Mouse (Mus musculus) layer of hippocampus, adult 11-12 months (tissue): ENCODE results near the gene Itpkb.
"Not testable (repeated sequence)": the region's sequence is repeated elsewhere in the genome, so short reads cannot be mapped to it uniquely, and the experiment has no call there.

Experiments
- DNase-seq: peaks from one replicate; pipeline ENCODE4 v3.0.0; 2022; ENCODE audit warnings: low spot score

The Itpkb gene

GRCm38 (mm10) chr1:180367626-180368025 is 37.3 kb downstream of the Itpkb start:
- no peak for DNase-seq

- no peak for DNase-seq
Observed at GRCm38 (mm10) chr1:180368112-180368511, 37.8 kb downstream of the Itpkb start.

GRCm38 (mm10) chr1:180368646-180369045 is 38.4 kb downstream of the Itpkb start:
- no peak for DNase-seq

GRCm38 (mm10) chr1:180370858-180371652 is 40.8 kb downstream of the Itpkb start:
- DNase-seq = no peak

GRCm38 (mm10) chr1:180372258-180372657 is 42.0 kb downstream of the Itpkb start:
- DNase-seq = not testable (repeated sequence)

- no peak for DNase-seq
Observed at GRCm38 (mm10) chr1:180376598-180376997, 46.3 kb downstream of the Itpkb start.

- DNase-seq = no peak
Observed at GRCm38 (mm10) chr1:180379559-180379958, 49.3 kb downstream of the Itpkb start.

GRCm38 (mm10) chr1:180382358-180382757 is 52.1 kb downstream of the Itpkb start:
- no peak for DNase-seq

GRCm38 (mm10) chr1:180383884-180384283 is 53.6 kb downstream of the Itpkb start:
- no peak for DNase-seq

GRCm38 (mm10) chr1:180384486-180384885 is 54.2 kb downstream of the Itpkb start:
- DNase-seq = peak; percentile 62

- no peak for DNase-seq
Observed at GRCm38 (mm10) chr1:180385308-180385707, 55.0 kb downstream of the Itpkb start.

- DNase-seq = peak; percentile 99
Observed at GRCm38 (mm10) chr1:180386951-180387749, 56.9 kb downstream of the Itpkb start.

- no peak for DNase-seq
Observed at GRCm38 (mm10) chr1:180387750-180388480, 57.6 kb downstream of the Itpkb start.

- DNase-seq = no peak
Observed at GRCm38 (mm10) chr1:180388481-180388880, 58.2 kb downstream of the Itpkb start.

- DNase-seq = not testable (repeated sequence)
Observed at GRCm38 (mm10) chr1:180389213-180389760, 59.0 kb downstream of the Itpkb start.

GRCm38 (mm10) chr1:180390321-180390731 is 60.0 kb downstream of the Itpkb start:
- no peak for DNase-seq

GRCm38 (mm10) chr1:180390746-180391574 is 60.7 kb downstream of the Itpkb start:
- DNase-seq = no peak

- DNase-seq = no peak
Observed at GRCm38 (mm10) chr1:180391575-180391945, 61.3 kb downstream of the Itpkb start.

GRCm38 (mm10) chr1:180392137-180392798 is 62.0 kb downstream of the Itpkb start:
- no peak for DNase-seq

GRCm38 (mm10) chr1:180393017-180393797 is 62.9 kb downstream of the Itpkb start:
- DNase-seq = no peak
